In the genomic region with DNA sequence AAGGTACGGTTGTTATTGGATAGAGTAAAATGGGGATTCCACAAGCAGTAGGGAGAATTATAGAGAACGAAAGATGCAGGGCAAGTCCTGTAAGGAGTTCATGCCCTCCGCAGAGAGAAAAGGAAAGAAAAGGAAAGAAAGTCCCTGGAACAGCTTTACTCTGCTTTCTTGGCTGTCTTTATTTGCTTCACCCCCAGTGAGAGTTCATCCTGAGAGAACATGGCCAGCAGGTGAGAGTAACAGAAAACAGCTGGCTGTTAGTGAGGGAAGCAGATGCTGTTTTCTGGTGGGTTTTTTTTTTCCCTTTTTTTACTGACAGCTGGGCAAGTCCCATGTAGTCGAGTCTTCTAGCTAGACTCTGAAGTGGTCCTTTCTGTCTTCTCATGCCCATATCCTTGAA, we compare ENCODE assay signal across 30 mouse cellular contexts.
DNase-seq lines count a peak whose midpoint lies in the region; ATAC-seq and TF ChIP-seq lines count a peak whose summit lies in the region.
"Had no signal": no experiment of that assay in that cellular context is flagged by ENCODE, and none has a peak within 500 bp of the region (broad histone marks: within the 10 kb centered on the region; RNA-seq: fewer than 3 reads in every experiment).

No protein-coding gene starts in this region.

- 49% methylated on average over 4 of the region's 4 CpGs for WGBS in embryonic facial prominence, embryonic 11.5 days
- WGBS in limb, embryonic 12.5 days = 19% methylated on average over 4 of the region's 4 CpGs
- WGBS in stomach, postnatal 0 days = 71% methylated on average over 4 of the region's 4 CpGs
- WGBS in cerebellum, adult 2 months = 75% methylated on average over 4 of the region's 4 CpGs

- no peak for TF ChIP-seq CTCF in stomach, postnatal 0 days (IDR thresholded peaks at IDR 0.05; ENCODE audit: low read depth)
- TF ChIP-seq CTCF in cerebellum, adult 2 months (IDR thresholded peaks at IDR 0.05; ENCODE audit: borderline replicate concordance, insufficient read depth, low read depth, low read length) = no peak

- no peak for TF ChIP-seq POLR2A in cerebellum, adult 2 months (IDR thresholded peaks at IDR 0.05; ENCODE audit: borderline replicate concordance, insufficient read depth, low read length)

- H3K4me2 ChIP-seq in embryonic facial prominence, embryonic 11.5 days (ENCODE audit: low read depth, low read length) = no peak overlapping the region
- no peak overlapping the region for H3K4me2 ChIP-seq in limb, embryonic 12.5 days
- H3K4me2 ChIP-seq in stomach, postnatal 0 days (replicated peaks; ENCODE audit: low read depth) = no peak overlapping the region
- H3K4me2 ChIP-seq: liver, embryonic 15.5 days; midbrain, embryonic 13.5 days; stomach, embryonic 15.5 days had no signal

- no peaks in the 10 kb centered on the region for H3K4me1 ChIP-seq in embryonic facial prominence, embryonic 11.5 days (ENCODE audit: control insufficient read depth, insufficient read depth, low read length)
- peaks cover 41% of the 10 kb centered on the region for H3K4me1 ChIP-seq in limb, embryonic 12.5 days (replicated peaks)
- H3K4me1 ChIP-seq in stomach, postnatal 0 days (replicated peaks; ENCODE audit: control insufficient read depth, insufficient read depth) = no peaks in the 10 kb centered on the region
- no peaks in the 10 kb centered on the region for H3K4me1 ChIP-seq in cerebellum, adult 2 months (ENCODE audit: control insufficient read depth, insufficient read depth, low read length)
- H3K4me1 ChIP-seq: liver, embryonic 15.5 days; megakaryocyte, embryonic 14.5 days; stomach, embryonic 15.5 days had no signal

- no peaks in the 10 kb centered on the region for H3K27me3 ChIP-seq in embryonic facial prominence, embryonic 11.5 days (ENCODE audit: control insufficient read depth, insufficient read depth, low read length)
- H3K27me3 ChIP-seq in limb, embryonic 12.5 days = no peaks in the 10 kb centered on the region
- no peaks in the 10 kb centered on the region for H3K27me3 ChIP-seq in stomach, postnatal 0 days (ENCODE audit: control insufficient read depth, insufficient read depth, low read length)
- H3K27me3 ChIP-seq in cerebellum, adult 2 months (ENCODE audit: control insufficient read depth, insufficient read depth, low read length) = no peaks in the 10 kb centered on the region
- H3K27me3 ChIP-seq: liver, embryonic 15.5 days; megakaryocyte, embryonic 14.5 days; midbrain, embryonic 13.5 days; stomach, embryonic 15.5 days had no signal

- peak; percentile 37 for DNase-seq in embryo, embryonic 11 days
- peak; percentile 47 for DNase-seq in embryonic facial prominence, embryonic 11.5 days (ENCODE audit: low spot score)
- peak; percentile 51 for DNase-seq in lung, postnatal 14 days
- DNase-seq in adrenal gland, postnatal 4 days (ENCODE audit: low spot score in 2 of 2) = no peak
- no peak for DNase-seq in Muller cell, postnatal 12 days (ENCODE audit: inconsistent ontology term)
- no peak for DNase-seq in stomach, postnatal 0 days (ENCODE audit: low spot score)
- DNase-seq in cerebellum, adult 2 months = no peak
- DNase-seq: adrenal gland, adult 2 months; adrenal gland, postnatal 36 days; B cell, adult 2 months; cerebellum, adult 8-10 months; cerebellum, postnatal 25 days; gastrocnemius, adult 2 months; gastrocnemius, postnatal 36 days; heart, adult 2 months; heart, postnatal 14 days; kidney, adult 2 months; right cerebral cortex, postnatal 25 days; thymus, postnatal 14 days had no signal

- no peak overlapping the region for H3K27ac ChIP-seq in embryonic facial prominence, embryonic 11.5 days (replicated peaks; ENCODE audit: low read depth, low read length)
- peak overlapping the region; percentile 50; the same call in 1 of the 2 replicates for H3K27ac ChIP-seq in limb, embryonic 12.5 days
- H3K27ac ChIP-seq in stomach, postnatal 0 days (replicated peaks) = no peak overlapping the region
- no peak overlapping the region for H3K27ac ChIP-seq in cerebellum, adult 2 months (ENCODE audit: insufficient read depth, low read length)
- H3K27ac ChIP-seq: gastrocnemius, adult 2 months; heart, adult 2 months; hindbrain, embryonic 10.5 days; kidney, postnatal 0 days; left cerebral cortex, adult 2 months; liver, embryonic 15.5 days; midbrain, embryonic 13.5 days; stomach, embryonic 15.5 days had no signal

- ATAC-seq in embryonic facial prominence, embryonic 11.5 days (replicated peaks; ENCODE audit: insufficient number of reproducible peaks, low FRiP score, low TSS enrichment, low read depth) = no peak
- no peak for ATAC-seq in limb, embryonic 12.5 days (ENCODE audit: insufficient number of reproducible peaks, insufficient read depth, low FRiP score, low TSS enrichment, low read depth)
- ATAC-seq in stomach, postnatal 0 days (ENCODE audit: low FRiP score, low TSS enrichment) = no peak
- ATAC-seq: activated CD4-positive, CD25-positive, alpha-beta regulatory T cell, adult 4 months; forebrain, embryonic 14.5 days; hindbrain, embryonic 16.5 days; midbrain, embryonic 13.5 days had no signal

- no peak for TF ChIP-seq EP300 in stomach, postnatal 0 days (optimal IDR thresholded peaks at IDR 0.05)

- no peaks in the 10 kb centered on the region for H3K9me3 ChIP-seq in embryonic facial prominence, embryonic 11.5 days (replicated peaks; ENCODE audit: control insufficient read depth, low read length)
- no peaks in the 10 kb centered on the region for H3K9me3 ChIP-seq in limb, embryonic 12.5 days
- no peaks in the 10 kb centered on the region for H3K9me3 ChIP-seq in stomach, postnatal 0 days (ENCODE audit: control insufficient read depth, low read length)
- H3K9me3 ChIP-seq: hindbrain, embryonic 10.5 days; liver, embryonic 15.5 days; megakaryocyte, embryonic 14.5 days; midbrain, embryonic 13.5 days; stomach, embryonic 15.5 days had no signal

- no peak overlapping the region for H3K4me3 ChIP-seq in embryonic facial prominence, embryonic 11.5 days (ENCODE audit: low read depth, low read length)
- H3K4me3 ChIP-seq in limb, embryonic 12.5 days (replicated peaks) = no peak overlapping the region
- H3K4me3 ChIP-seq in stomach, postnatal 0 days (ENCODE audit: low read depth, low read length) = no peak overlapping the region
- no peak overlapping the region for H3K4me3 ChIP-seq in cerebellum, adult 2 months (replicated peaks; ENCODE audit: insufficient read depth, low read depth, low read length)
- H3K4me3 ChIP-seq: gastrocnemius, adult 2 months; heart, adult 2 months; hindbrain, embryonic 10.5 days; left cerebral cortex, adult 2 months; liver, embryonic 15.5 days; megakaryocyte, embryonic 14.5 days; midbrain, embryonic 13.5 days; stomach, embryonic 15.5 days had no signal

- no peak overlapping the region for H3K9ac ChIP-seq in embryonic facial prominence, embryonic 11.5 days (replicated peaks; ENCODE audit: low read length)
- no peak overlapping the region for H3K9ac ChIP-seq in limb, embryonic 12.5 days (replicated peaks)
- no peak overlapping the region for H3K9ac ChIP-seq in stomach, postnatal 0 days (ENCODE audit: low read length)
- H3K9ac ChIP-seq: liver, embryonic 15.5 days; midbrain, embryonic 13.5 days; stomach, embryonic 15.5 days had no signal

- H3K36me3 ChIP-seq in embryonic facial prominence, embryonic 11.5 days (replicated peaks; ENCODE audit: control insufficient read depth, insufficient read depth, low read depth, low read length) = no peaks in the 10 kb centered on the region
- H3K36me3 ChIP-seq in limb, embryonic 12.5 days = no peaks in the 10 kb centered on the region
- H3K36me3 ChIP-seq in stomach, postnatal 0 days (ENCODE audit: control insufficient read depth, insufficient read depth, low read length) = no peaks in the 10 kb centered on the region
- H3K36me3 ChIP-seq: hindbrain, embryonic 10.5 days; liver, embryonic 15.5 days; midbrain, embryonic 13.5 days; stomach, embryonic 15.5 days had no signal

Comparison
In these comparisons a context has a peak if more than half of its experiments do, and no peak if none do; other contexts are left out.
1. DNase-seq: peak in embryo, embryonic 11 days (single experiment), embryonic facial prominence, embryonic 11.5 days (single experiment) and lung, postnatal 14 days (single experiment); none in adrenal gland, postnatal 4 days (0 of 2), Muller cell, postnatal 12 days (single experiment), stomach, postnatal 0 days (single experiment) and cerebellum, adult 2 months (0 of 2).